Mouse (Mus musculus) cerebellum, adult 2 months (tissue): ENCODE measurements around the gene Pla2r1. TPM values are rescaled to one million over a fixed set of nuclear protein-coding genes. Genes with fewer than 3 reads are reported as not detected.

Experiments used
- DNase-seq, 2 experiments: peaks; one replicate each; pipeline ENCODE4 v3.0.0; 2021
- H3K27ac ChIP-seq: fragments of 200-500 bp; 2 replicates; pipeline ENCODE4 v1.5.1; 2012; ENCODE audit warnings: low read length, control low read depth, inconsistent platforms; ENCODE audit not compliant: insufficient read depth
- H3K27me3 ChIP-seq: fragments of 200-500 bp; 2 replicates; pipeline ENCODE4 v1.6.1; 2012; ENCODE audit warnings: inconsistent platforms, mild to moderate bottlenecking, low read length, moderate library complexity; ENCODE audit not compliant: control insufficient read depth, insufficient read depth
- H3K4me1 ChIP-seq: fragments of 200-500 bp; 2 replicates; pipeline ENCODE4 v1.6.1; 2011; ENCODE audit warnings: low read length; ENCODE audit not compliant: control insufficient read depth, insufficient read depth
- H3K4me3 ChIP-seq: fragments of 200-500 bp; replicated peaks from 2 replicates; pipeline ENCODE3; 2011; ENCODE audit warnings: mild to moderate bottlenecking, low read depth, low read length, control low read depth; ENCODE audit not compliant: insufficient read depth
- CTCF ChIP-seq: fragments of 200-500 bp; IDR thresholded peaks from 2 replicates; pipeline ENCODE4 v1.5.1; 2011; ENCODE audit warnings: low read depth, mild to moderate bottlenecking, control low read depth, low read length, moderate library complexity, borderline replicate concordance; ENCODE audit not compliant: insufficient read depth
- POLR2A ChIP-seq: fragments of 200-500 bp; IDR thresholded peaks from 2 replicates; pipeline ENCODE4 v1.6.1; 2011; ENCODE audit warnings: low read length, control low read depth, borderline replicate concordance; ENCODE audit not compliant: insufficient read depth
- WGBS: fragments of 180-500 bp; shearing (Covaris S2); methylation state at CpG from one replicate; pipeline ENCODE4 v1.1.7; 2018; 5-methylcytosine and 5-hydroxymethylcytosine counted together
- polyA plus RNA-seq: library from polyadenylated mRNA; depleted of rRNA; stranded (reverse); fragments of >200 nt; gene quantifications from 2 replicates; pipeline ENCODE4 v1.2.3, GENCODE M21; 2012

Gene Pla2r1
- polyA plus RNA-seq, 1 experiment = 0.46 TPM

DNA sequence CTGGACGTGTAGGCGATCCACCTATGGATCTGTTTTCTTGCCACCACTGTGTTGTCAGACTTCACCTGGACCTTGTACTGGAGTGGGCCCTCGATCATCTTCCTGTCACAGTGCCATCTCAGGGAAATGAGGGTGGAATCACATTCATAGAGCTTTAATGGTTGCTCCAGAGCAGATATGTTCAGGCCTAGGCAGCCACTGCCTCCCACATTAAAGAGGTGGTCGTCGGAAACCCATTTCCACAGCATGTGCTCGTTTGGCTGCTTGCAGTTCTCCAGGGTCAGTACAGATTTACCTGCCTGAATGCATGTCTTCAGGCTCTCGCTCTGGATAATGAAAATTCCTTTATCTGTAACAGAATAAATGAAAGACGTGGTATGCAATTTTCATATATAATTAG is 18.4 kb downstream of the Pla2r1 start:
- WGBS = 86% methylated on average over 8 of the region's 8 CpGs
- Histone ChIP-seq H3K4me1 (no peaks in the 10 kb centered on the region), H3K4me3 (no peak overlapping the region), H3K27me3 (no peaks in the 10 kb centered on the region), H3K27ac (no peak overlapping the region)
- TF ChIP-seq POLR2A (no peak), CTCF (no peak)
- DNase-seq = no peak

DNA sequence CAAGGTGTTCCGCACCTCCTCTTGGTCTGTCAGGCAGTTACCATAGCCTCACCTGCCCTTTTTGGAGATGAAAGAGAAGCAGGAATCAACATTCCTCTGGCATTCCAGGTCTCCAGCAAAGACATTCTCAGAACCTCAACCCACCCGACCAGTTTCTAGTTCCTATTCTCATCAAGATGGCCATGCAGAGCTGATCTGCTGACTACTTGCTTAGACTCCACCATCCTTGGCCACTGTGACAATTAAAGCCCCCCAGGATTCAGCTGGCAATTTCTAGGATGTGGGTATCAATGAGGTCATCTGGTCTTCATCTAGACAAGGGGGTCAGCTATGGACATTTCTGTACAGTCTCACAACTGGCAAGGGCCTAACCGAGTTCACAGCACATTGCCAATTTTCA is 20.1 kb downstream of the Pla2r1 start:
- DNase-seq = no peak
- no peaks in the 10 kb centered on the region for H3K4me1 ChIP-seq
- H3K4me3 ChIP-seq = no peak overlapping the region
- no peaks in the 10 kb centered on the region for H3K27me3 ChIP-seq
- H3K27ac ChIP-seq = no peak overlapping the region
- TF ChIP-seq CTCF (no peak), POLR2A (no peak)
- WGBS = 90% methylated on average over 3 of the region's 3 CpGs

DNA sequence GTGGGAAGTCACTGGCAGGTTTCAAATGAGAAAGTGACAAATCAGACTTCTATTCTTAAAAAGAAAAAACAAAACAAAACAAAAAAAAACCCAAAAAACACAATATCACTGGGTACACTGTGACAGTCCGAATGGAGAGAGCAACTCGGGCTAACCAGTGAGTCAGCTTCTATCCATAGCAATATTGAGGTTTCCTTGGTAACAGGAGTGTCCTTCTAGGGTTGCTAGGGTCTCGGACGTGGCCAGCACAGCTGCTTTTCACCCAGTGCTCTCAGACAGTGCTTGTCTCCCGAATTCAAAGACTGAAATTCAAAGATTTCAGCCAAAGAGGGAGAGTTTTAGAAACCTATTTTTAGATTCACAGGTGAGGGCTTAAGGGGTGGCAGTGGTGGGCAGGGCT is 20.6 kb downstream of the Pla2r1 start:
- 47% methylated on average over 5 of the region's 5 CpGs for WGBS
- H3K27me3 ChIP-seq = no peaks in the 10 kb centered on the region
- no peak overlapping the region for H3K4me3 ChIP-seq
- no peaks in the 10 kb centered on the region for H3K4me1 ChIP-seq
- no peak overlapping the region for H3K27ac ChIP-seq
- DNase-seq = no peak
- TF ChIP-seq POLR2A (no peak), CTCF (no peak)

DNA sequence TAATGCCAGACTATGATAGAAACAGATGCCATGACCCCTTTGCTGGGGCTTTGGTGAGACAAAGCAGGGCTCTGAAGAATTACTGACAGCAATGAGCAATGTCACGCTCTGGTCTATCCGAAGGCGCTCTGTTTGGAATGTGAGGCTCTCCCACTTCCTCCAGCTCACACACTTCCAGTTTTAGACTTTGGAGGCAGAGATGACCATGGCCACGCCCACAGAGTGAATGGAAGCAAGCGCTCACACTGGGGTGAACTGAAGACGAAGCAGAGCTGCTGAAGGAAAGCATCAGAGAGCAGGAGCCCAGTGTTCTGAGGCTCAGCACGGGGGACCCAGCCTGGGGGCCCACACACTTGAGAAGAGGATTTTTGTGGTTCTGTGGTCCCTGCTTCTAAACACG is 37.3 kb downstream of the Pla2r1 start:
- H3K4me3 ChIP-seq = no peak overlapping the region
- DNase-seq = no peak
- H3K27me3 ChIP-seq = no peaks in the 10 kb centered on the region
- TF ChIP-seq CTCF = no peak
- TF ChIP-seq POLR2A = no peak
- H3K4me1 ChIP-seq = no peaks in the 10 kb centered on the region
- H3K27ac ChIP-seq = no peak overlapping the region
- WGBS = 62% methylated on average over 8 of the region's 8 CpGs

DNA sequence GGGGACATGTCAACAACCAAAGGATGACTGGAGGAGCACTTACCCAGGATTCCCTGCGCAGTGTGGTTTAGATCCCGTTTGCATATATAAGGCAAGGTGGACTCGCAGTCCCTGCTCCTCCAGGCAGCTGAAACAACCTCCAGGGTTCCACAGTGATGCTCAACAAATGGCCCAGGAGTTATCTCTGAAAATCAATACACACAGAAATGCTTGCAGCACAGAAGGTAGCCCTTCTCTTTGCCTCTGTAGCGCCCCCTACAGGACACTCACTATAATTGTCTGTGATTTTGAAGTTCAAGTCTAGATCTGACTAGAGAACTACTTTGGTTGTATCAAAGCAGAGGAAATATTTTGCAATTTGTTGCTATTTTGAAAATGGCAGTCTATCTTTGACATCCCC is 38.2 kb downstream of the Pla2r1 start:
- H3K27me3 ChIP-seq = no peaks in the 10 kb centered on the region
- DNase-seq = no peak
- TF ChIP-seq CTCF (peak; percentile 14; the same call in 1 of the 2 replicates), POLR2A (no peak)
- no peak overlapping the region for H3K4me3 ChIP-seq
- no peak overlapping the region for H3K27ac ChIP-seq
- 74% methylated on average over 4 of the region's 4 CpGs for WGBS
- no peaks in the 10 kb centered on the region for H3K4me1 ChIP-seq

DNA sequence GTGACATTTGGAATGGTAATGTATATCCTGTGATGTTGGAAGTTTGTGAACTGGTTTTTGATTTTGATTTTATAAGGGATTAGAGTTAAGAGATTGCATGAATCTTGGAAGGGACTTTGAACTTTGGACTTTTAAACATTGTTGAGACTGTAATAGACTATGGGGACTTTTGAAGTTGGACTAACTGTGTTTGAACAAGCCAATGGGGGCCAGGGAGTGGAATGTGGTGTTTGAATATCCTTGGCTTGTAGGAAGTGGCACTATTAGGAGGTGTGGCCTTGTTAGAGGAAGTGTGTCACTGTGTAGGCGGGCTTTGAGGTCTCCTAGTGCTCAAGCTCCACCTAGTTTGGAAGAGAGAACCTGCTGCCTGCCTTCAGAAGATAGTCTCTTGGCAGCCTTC is 42.4 kb downstream of the Pla2r1 start:
- no peak for DNase-seq
- H3K27me3 ChIP-seq = no peaks in the 10 kb centered on the region
- no peak overlapping the region for H3K27ac ChIP-seq
- H3K4me1 ChIP-seq = no peaks in the 10 kb centered on the region
- H3K4me3 ChIP-seq = no peak overlapping the region
- TF ChIP-seq CTCF (no peak), POLR2A (no peak)
- 92% methylated on average over 1 of the region's 1 CpGs for WGBS

DNA sequence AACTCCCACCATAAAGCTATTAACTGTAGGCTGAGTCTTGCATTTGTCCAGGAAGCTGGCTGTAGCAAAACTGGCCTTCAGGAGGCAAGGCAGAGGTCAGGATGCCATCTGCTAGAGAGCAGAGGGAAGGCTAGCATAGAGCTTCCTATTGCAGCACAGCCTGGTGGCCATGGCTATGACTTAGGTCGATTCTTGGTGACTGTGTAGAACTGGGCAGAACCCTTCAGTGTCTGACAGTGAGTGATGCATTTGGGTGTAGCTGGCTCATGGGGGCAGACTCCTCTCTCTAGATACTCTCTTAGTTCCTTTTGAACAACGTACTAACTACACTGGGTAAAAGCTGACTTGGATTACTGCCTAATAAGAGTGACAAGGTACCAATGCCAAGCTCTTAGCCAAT is 48.0 kb downstream of the Pla2r1 start:
- TF ChIP-seq POLR2A (no peak), CTCF (no peak)
- no peak for DNase-seq

DNA sequence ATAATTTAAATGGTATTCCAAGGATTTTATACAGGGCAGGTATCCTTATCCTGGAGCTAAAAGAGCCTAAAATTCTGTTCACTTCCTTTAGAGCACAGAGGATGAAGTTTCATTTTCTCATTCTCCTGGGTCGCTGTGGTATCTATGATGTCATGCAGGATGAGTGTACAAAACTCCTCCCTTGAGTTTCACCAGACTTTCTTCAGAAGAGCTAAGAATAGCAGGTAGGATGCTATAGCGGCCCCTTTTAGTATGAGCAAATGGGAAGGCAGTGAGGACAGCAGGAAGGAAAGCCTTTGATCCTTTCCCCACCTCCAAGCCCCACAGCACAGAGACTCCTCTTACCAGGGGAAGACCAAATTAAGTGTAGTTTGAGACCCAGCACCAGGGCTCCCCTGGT is 48.4 kb downstream of the Pla2r1 start:
- TF ChIP-seq CTCF (no peak), POLR2A (no peak)
- H3K27ac ChIP-seq = no peak overlapping the region
- H3K4me3 ChIP-seq = no peak overlapping the region
- no peak for DNase-seq
- H3K4me1 ChIP-seq = no peaks in the 10 kb centered on the region
- WGBS = 78% methylated on average over 2 of the region's 2 CpGs
- no peaks in the 10 kb centered on the region for H3K27me3 ChIP-seq

More for the DNA sequence above, 48.0 kb downstream of the Pla2r1 start:
- Histone ChIP-seq H3K27ac (no peak overlapping the region), H3K27me3 (no peaks in the 10 kb centered on the region), H3K4me1 (no peaks in the 10 kb centered on the region), H3K4me3 (no peak overlapping the region)
- WGBS = 25% methylated on average over 2 of the region's 2 CpGs

DNA sequence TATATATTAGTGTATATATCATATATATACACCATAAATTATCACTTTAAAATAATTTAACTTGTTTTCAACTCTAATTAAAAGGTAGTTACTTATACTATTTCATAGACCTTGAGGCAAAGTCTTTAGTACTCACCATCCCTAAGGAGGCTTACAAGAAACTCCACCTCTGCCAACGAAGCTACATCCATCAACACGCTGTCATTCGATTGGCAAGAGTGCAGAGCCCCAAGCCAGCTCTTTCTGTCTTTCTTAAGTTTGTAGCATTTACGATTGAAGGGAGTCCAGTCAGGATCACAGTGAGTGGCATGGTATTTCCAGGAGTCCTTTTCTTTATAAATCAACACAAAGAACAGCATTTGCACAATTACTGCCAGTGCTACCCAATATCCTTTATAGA is 49.1 kb downstream of the Pla2r1 start:
- TF ChIP-seq POLR2A = no peak
- no peak for TF ChIP-seq CTCF
- Histone ChIP-seq H3K27me3 (no peaks in the 10 kb centered on the region), H3K4me1 (no peaks in the 10 kb centered on the region), H3K27ac (no peak overlapping the region), H3K4me3 (no peak overlapping the region)
- WGBS = 61% methylated on average over 4 of the region's 4 CpGs
- DNase-seq = no peak
